Mouse (Mus musculus): ENCODE data around the gene Slc29a1.

DNA sequence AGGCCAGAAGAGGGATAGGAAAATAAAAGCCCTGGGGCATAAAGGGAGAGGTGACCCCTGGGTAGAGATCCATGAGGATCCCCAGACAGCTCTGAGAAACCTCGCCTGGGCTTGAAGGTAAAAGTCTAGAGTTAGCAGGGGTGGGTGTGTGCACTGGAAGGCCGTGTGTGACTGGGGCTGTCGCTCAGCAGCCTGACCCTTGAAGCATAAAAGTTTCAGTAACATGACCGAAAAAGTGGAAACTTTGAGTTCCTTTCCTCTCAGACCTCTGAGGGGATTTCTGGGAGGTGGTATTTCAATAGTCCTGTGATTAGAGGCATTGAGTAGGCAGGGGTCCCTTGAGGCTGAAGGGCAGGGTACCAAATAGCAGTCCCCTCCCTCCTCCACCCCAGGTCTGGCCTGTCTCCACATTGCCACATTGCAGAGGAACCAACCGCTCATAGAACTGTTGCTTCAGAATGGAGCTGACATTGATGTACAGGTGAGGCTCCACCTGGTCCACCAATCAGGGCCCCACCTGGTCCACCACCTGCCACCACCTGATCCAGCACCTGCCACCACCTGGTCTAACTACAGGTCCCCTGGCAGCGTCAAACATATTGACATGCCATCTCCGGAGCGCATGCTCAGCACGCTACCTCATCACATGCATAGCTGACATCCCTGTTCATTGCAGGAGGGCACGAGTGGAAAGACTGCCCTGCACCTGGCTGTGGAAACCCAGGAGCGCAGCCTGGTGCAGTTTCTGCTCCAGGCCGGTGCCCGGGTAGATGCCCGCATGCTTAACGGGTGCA is 39.5 kb downstream of the Slc29a1 start:
- TF ChIP-seq CTCF (IDR thresholded peaks at IDR 0.05; ENCODE audit: borderline replicate concordance, insufficient read depth, low read depth, low read length), result no peak
- no peak for TF ChIP-seq POLR2A (IDR thresholded peaks at IDR 0.05; ENCODE audit: borderline replicate concordance, insufficient read depth, low read length)
